Mouse (Mus musculus) testis, adult 2 months (tissue): ENCODE measurements around the gene Cpxm2.

ENCODE experiments used
- CTCF ChIP-seq: fragments of 200-500 bp; IDR thresholded peaks from 2 replicates; pipeline ENCODE4 v1.5.1; 2012; ENCODE audit warnings: low read depth, mild to moderate bottlenecking, inconsistent platforms, low read length, moderate library complexity; ENCODE audit not compliant: control insufficient read depth, insufficient read depth, insufficient replicate concordance
- POLR2A ChIP-seq: fragments of 200-500 bp; IDR thresholded peaks from 2 replicates; pipeline ENCODE4 v1.6.1; 2012; ENCODE audit warnings: low read depth, mild to moderate bottlenecking, inconsistent platforms, low read length, moderate library complexity; ENCODE audit not compliant: control insufficient read depth

- TF ChIP-seq CTCF (no peak), POLR2A (no peak)
Observed at GRCm38 (mm10) chr7:132067511-132067910, 87.0 kb downstream of the Cpxm2 start.
